Mouse (Mus musculus): ENCODE results near the gene Ppp1r27. TPM values are rescaled to one million over a fixed set of nuclear protein-coding genes. Genes with fewer than 3 reads are reported as not detected.
"Not testable (repeated sequence)": the region's sequence is repeated elsewhere in the genome, so short reads cannot be mapped to it uniquely, and the experiment has no call there.

The Ppp1r27 gene
- polyA plus RNA-seq, 1 experiment from 2014 or later: 9.6 TPM

DNA sequence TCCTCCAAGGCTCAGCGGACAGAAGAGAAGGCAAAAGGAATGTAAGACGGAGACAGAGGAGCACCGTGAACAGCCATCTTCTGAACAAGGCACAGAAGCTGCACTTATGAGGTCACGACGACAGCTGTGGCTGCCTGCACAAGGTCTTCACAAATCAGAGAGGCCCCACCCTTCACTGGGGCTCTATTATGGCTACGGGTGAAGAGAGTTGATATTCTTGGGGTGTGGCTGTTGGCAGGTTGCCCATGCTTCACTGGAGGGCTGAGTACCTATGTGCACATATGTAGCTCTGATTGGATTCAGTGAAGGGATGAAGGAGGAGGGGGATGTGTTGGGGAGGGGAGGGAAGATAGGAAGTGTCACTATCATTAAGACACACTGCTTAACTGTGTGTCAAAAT, 32.4 kb downstream of the Ppp1r27 start:
- Histone ChIP-seq H3K4me3 (ENCODE audit: low read depth, low read length) (no peak overlapping the region), H3K36me3 (ENCODE audit: control insufficient read depth, insufficient read depth, low read length) (no peaks in the 10 kb centered on the region), H3K27me3 (replicated peaks; ENCODE audit: control insufficient read depth, insufficient read depth, low read length) (no peaks in the 10 kb centered on the region), H3K9me3 (ENCODE audit: control insufficient read depth, low read length) (no peaks in the 10 kb centered on the region), H3K27ac (replicated peaks; ENCODE audit: low read depth, low read length) (peak overlapping the region; percentile 33; the same call in 1 of the 2 replicates), H3K4me1 (ENCODE audit: control insufficient read depth, insufficient read depth, low read length) (no peaks in the 10 kb centered on the region; the same call in 1 of the 2 replicates), H3K9ac (ENCODE audit: low read depth, low read length) (no peak overlapping the region), H3K4me2 (ENCODE audit: low read depth, low read length) (no peak overlapping the region)
- DNase-seq (ENCODE audit: low spot score): peak; percentile 51
- 60% methylated on average over 6 of the region's 6 CpGs for WGBS
- ATAC-seq (ENCODE audit: low read depth): 0 out of 2 replicates have a peak, but pooled peaks have one; percentile 19

DNA sequence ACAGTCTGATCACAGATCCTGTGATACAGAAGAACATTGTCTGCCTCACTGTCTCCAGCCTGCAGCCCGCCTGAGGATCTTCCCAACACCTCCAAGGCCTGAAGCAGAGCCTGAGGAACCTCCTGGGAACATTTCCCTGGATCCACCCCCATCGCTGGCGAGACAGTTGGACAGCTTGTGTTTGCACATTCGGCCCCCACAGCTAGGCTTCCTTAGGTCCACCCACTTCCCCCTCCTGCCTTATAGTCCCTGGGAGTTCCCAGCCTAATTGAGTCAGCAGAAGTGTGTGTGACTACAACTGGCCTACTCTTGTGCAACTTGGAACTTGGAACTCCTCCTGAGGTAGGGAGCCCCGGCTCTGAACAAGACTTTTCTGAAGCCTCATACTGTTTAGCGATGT, 32.9 kb downstream of the Ppp1r27 start:
- Histone ChIP-seq H3K27ac (replicated peaks; ENCODE audit: low read depth, low read length) (peak overlapping the region; percentile 33; the same call in 1 of the 2 replicates), H3K4me1 (ENCODE audit: control insufficient read depth, insufficient read depth, low read length) (no peaks in the 10 kb centered on the region; the same call in 1 of the 2 replicates), H3K27me3 (replicated peaks; ENCODE audit: control insufficient read depth, insufficient read depth, low read length) (no peaks in the 10 kb centered on the region), H3K4me3 (ENCODE audit: low read depth, low read length) (no peak overlapping the region), H3K4me2 (ENCODE audit: low read depth, low read length) (no peak overlapping the region), H3K36me3 (ENCODE audit: control insufficient read depth, insufficient read depth, low read length) (no peaks in the 10 kb centered on the region), H3K9ac (ENCODE audit: low read depth, low read length) (no peak overlapping the region), H3K9me3 (ENCODE audit: control insufficient read depth, low read length) (no peaks in the 10 kb centered on the region)
- 55% methylated on average over 6 of the region's 6 CpGs for WGBS
- ATAC-seq (ENCODE audit: low read depth): no peak
- peak; percentile 51 for DNase-seq (ENCODE audit: low spot score)

DNA sequence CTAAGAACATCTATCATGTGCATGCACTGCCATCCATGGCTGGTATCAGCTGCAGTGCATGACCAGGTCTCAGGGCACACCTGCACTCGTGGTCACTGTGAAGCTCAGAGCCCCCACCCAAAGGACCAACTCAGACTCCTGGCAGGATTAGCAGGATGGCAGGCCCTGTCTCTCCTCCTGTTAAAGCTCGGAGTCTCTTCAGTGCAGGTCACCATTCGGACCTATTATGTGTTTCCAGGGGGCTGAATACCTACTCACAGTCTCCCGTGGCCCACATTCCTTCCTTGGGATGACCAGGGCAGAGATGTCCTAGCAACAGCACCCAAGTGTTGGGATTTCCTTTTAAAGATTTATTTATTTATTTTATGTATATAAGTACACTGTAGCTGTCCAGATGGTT, 33.8 kb downstream of the Ppp1r27 start:
- Histone ChIP-seq H3K27me3 (replicated peaks; ENCODE audit: control insufficient read depth, insufficient read depth, low read length) (no peaks in the 10 kb centered on the region), H3K9ac (ENCODE audit: low read depth, low read length) (no peak overlapping the region), H3K4me3 (ENCODE audit: low read depth, low read length) (no peak overlapping the region), H3K4me2 (ENCODE audit: low read depth, low read length) (no peak overlapping the region), H3K9me3 (ENCODE audit: control insufficient read depth, low read length) (no peaks in the 10 kb centered on the region), H3K4me1 (ENCODE audit: control insufficient read depth, insufficient read depth, low read length) (no peaks in the 10 kb centered on the region; the same call in 1 of the 2 replicates), H3K27ac (replicated peaks; ENCODE audit: low read depth, low read length) (no peak overlapping the region), H3K36me3 (ENCODE audit: control insufficient read depth, insufficient read depth, low read length) (no peaks in the 10 kb centered on the region)
- WGBS: 78% methylated on average over 4 of the region's 4 CpGs
- no peak for DNase-seq (ENCODE audit: low spot score)
- ATAC-seq (ENCODE audit: low read depth): no peak

DNA sequence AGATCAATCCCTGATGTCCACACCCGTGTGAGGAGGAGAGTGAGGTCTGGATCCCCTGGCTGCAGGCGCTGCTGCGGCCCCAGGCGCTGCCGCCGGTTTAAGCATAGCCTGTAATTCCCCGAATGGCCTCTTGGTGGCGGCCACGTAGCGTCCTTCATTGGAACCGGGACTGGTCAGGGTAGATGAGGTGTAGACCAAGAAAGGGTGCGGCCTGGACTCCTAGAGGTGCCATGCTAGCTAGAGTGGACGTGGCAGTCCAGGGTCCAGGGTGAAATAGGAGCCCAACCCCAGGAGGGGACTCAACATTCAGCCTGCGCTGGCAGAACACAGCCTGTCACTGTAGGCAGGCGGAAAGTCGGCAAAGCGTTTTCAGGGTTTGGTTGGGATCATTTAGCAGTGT, 35.3 kb downstream of the Ppp1r27 start:
- 16% methylated on average over 17 of the region's 17 CpGs for WGBS
- Histone ChIP-seq H3K4me2 (ENCODE audit: low read depth, low read length) (no peak overlapping the region), H3K27ac (replicated peaks; ENCODE audit: low read depth, low read length) (no peak overlapping the region), H3K4me1 (ENCODE audit: control insufficient read depth, insufficient read depth, low read length) (peaks cover 3% of the 10 kb centered on the region), H3K36me3 (ENCODE audit: control insufficient read depth, insufficient read depth, low read length) (no peaks in the 10 kb centered on the region), H3K4me3 (ENCODE audit: low read depth, low read length) (no peak overlapping the region), H3K9me3 (ENCODE audit: control insufficient read depth, low read length) (no peaks in the 10 kb centered on the region), H3K27me3 (replicated peaks; ENCODE audit: control insufficient read depth, insufficient read depth, low read length) (no peaks in the 10 kb centered on the region), H3K9ac (ENCODE audit: low read depth, low read length) (no peak overlapping the region)
- ATAC-seq (ENCODE audit: low read depth) (peak; percentile 71), DNase-seq (ENCODE audit: low spot score) (peak; percentile 79)

DNA sequence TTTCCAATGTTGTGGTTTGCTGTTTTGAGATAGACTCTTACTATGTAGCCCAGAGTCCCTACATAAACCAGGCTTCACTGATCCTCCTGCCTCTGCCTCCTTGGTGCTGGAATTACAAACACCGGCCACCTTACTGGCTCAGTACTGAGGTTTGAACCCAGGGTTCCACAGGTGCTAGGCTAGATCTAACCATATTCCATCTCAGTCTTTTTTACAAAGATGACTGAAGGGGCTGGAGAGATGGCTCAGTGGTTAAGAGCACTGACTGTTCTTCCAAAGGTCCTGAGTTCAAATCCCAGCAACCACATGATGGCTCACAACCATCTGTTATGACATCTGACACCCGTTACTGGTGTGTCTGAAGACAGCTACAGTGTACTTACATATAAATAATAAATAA, 36.7 kb downstream of the Ppp1r27 start:
- not testable (repeated sequence) for H3K4me2 ChIP-seq (ENCODE audit: low read depth, low read length); DNase-seq (ENCODE audit: low spot score); H3K4me1 ChIP-seq (ENCODE audit: control insufficient read depth, insufficient read depth, low read length); H3K9me3 ChIP-seq (ENCODE audit: control insufficient read depth, low read length); ATAC-seq (ENCODE audit: low read depth); H3K27ac ChIP-seq (replicated peaks; ENCODE audit: low read depth, low read length); H3K27me3 ChIP-seq (replicated peaks; ENCODE audit: control insufficient read depth, insufficient read depth, low read length); H3K36me3 ChIP-seq (ENCODE audit: control insufficient read depth, insufficient read depth, low read length); H3K4me3 ChIP-seq (ENCODE audit: low read depth, low read length); H3K9ac ChIP-seq (ENCODE audit: low read depth, low read length)
- WGBS: 91% methylated on average over 2 of the region's 2 CpGs

DNA sequence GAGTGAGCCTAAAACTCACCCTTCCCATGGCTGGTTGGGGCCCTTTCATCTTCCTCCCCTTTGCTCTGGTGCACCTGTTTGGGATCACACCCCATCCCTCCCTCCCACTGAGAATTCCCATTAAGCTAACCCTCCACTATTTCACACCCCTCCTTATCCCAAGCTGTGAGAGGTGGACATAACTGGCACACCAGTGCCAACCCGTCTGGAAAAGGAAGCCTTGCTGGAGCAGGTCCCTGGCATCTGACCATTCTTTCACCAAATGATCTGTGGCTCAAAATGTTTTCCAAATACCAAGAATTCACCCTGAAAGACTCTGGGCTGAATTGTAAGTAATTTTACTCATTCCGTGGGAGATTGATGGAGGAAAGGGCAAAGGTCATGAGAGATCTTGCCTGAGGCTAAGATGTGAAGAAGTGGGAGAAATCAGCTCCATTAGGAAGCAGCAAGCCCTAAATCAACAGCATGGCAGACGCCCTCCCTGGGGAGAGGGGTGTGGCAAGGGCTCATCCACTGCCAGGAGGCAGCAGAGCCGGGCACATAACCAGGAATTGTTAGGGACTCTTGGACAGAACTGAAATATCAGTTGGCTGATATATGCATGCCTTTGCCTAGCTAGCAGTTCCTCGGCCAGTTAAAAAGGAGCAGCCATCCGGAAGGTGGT, 38.0 kb downstream of the Ppp1r27 start:
- DNase-seq (ENCODE audit: low spot score): no peak
- H3K27ac ChIP-seq (replicated peaks; ENCODE audit: low read depth, low read length): no peak overlapping the region
- WGBS: 34% methylated on average over 6 of the region's 6 CpGs
- peaks cover 9% of the 10 kb centered on the region for H3K4me1 ChIP-seq (ENCODE audit: control insufficient read depth, insufficient read depth, low read length)
- H3K27me3 ChIP-seq (replicated peaks; ENCODE audit: control insufficient read depth, insufficient read depth, low read length): no peaks in the 10 kb centered on the region
- H3K9me3 ChIP-seq (ENCODE audit: control insufficient read depth, low read length): no peaks in the 10 kb centered on the region
- H3K4me2 ChIP-seq (ENCODE audit: low read depth, low read length): no peak overlapping the region
- no peak overlapping the region for H3K9ac ChIP-seq (ENCODE audit: low read depth, low read length)
- no peak for ATAC-seq (ENCODE audit: low read depth)
- no peak overlapping the region for H3K4me3 ChIP-seq (ENCODE audit: low read depth, low read length)
- no peaks in the 10 kb centered on the region for H3K36me3 ChIP-seq (ENCODE audit: control insufficient read depth, insufficient read depth, low read length)

DNA sequence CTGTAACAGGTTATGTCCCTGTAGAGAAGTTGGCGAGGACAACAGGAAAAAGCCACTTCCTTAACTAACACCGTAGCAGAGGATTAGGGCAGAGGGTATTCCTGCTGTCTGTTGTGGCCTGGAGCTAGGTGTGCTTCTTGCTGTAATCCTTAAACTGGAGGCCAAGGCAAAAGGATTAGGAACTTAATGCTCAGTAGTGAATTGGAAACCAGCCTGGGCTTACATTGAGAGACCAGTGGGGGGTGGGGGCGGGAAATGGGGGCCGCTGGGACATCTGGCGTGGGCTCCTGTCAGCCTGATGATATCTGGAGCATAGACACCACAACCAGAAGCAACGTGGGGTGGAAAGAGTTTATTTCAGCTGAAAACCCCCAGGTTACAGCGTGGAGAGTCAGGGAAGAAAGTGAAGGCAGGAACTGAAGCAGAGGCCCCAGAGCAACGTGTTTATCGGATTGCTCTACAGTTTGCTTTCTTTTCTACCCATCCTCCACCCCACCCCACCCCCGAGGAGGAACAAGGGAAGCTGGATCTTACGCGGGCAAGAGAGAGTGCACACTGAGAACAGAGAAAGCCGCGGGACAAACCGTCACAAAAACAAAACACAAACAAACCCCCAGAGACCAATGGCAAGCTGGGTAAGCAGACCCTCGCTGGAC, 40.4 kb downstream of the Ppp1r27 start:
- Histone ChIP-seq H3K4me2 (ENCODE audit: low read depth, low read length) (peak overlapping the region; percentile 49), H3K9me3 (ENCODE audit: control insufficient read depth, low read length) (no peaks in the 10 kb centered on the region), H3K27ac (replicated peaks; ENCODE audit: low read depth, low read length) (peak overlapping the region; percentile 39), H3K4me3 (ENCODE audit: low read depth, low read length) (peak overlapping the region; percentile 21), H3K36me3 (ENCODE audit: control insufficient read depth, insufficient read depth, low read length) (no peaks in the 10 kb centered on the region), H3K27me3 (replicated peaks; ENCODE audit: control insufficient read depth, insufficient read depth, low read length) (no peaks in the 10 kb centered on the region), H3K4me1 (ENCODE audit: control insufficient read depth, insufficient read depth, low read length) (peaks cover 9% of the 10 kb centered on the region), H3K9ac (ENCODE audit: low read depth, low read length) (peak overlapping the region; percentile 57)
- DNase-seq (ENCODE audit: low spot score): peak; percentile 60
- 3% methylated on average over 16 of the region's 16 CpGs for WGBS
- peak; percentile 42; the same call in 1 of the 2 replicates for ATAC-seq (ENCODE audit: low read depth)

DNA sequence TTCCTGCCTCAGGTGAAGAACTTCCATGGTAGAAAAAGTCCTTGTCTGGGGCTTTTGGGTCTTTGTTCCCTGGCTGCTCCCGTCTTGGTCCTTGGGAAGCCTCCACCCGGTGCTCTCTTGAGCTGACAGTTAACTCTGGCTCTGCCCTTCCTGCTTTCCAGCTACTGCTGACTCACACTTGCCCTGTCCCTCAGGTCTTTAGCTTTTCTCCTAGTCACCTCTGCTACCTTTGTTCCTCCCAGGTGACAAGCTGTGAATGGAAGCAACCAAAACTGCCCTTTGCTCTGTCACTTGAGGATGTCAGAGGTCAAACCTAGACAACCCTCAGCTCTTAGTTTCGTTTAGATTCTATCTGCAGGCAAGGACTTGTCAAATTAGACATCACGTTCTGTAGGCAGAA, 41.0 kb downstream of the Ppp1r27 start:
- WGBS: 33% methylated on average over 4 of the region's 4 CpGs
- Histone ChIP-seq H3K27ac (replicated peaks; ENCODE audit: low read depth, low read length) (peak overlapping the region; percentile 39; the same call in 1 of the 2 replicates), H3K4me3 (ENCODE audit: low read depth, low read length) (no peak overlapping the region), H3K4me1 (ENCODE audit: control insufficient read depth, insufficient read depth, low read length) (peaks cover 9% of the 10 kb centered on the region), H3K9me3 (ENCODE audit: control insufficient read depth, low read length) (no peaks in the 10 kb centered on the region), H3K9ac (ENCODE audit: low read depth, low read length) (no peak overlapping the region), H3K27me3 (replicated peaks; ENCODE audit: control insufficient read depth, insufficient read depth, low read length) (no peaks in the 10 kb centered on the region), H3K4me2 (ENCODE audit: low read depth, low read length) (no peak overlapping the region), H3K36me3 (ENCODE audit: control insufficient read depth, insufficient read depth, low read length) (no peaks in the 10 kb centered on the region)
- ATAC-seq (ENCODE audit: low read depth) (no peak), DNase-seq (ENCODE audit: low spot score) (no peak)

Measured in embryonic facial prominence, embryonic 14.5 days (tissue).